Mouse (Mus musculus): ENCODE results near the gene Fgd3. TPM values are rescaled to one million over a fixed set of nuclear protein-coding genes. Genes with fewer than 3 reads are reported as not detected.

The Fgd3 gene
- polyA plus RNA-seq, 1 experiment from 2014 or later: 0.60 TPM

DNA sequence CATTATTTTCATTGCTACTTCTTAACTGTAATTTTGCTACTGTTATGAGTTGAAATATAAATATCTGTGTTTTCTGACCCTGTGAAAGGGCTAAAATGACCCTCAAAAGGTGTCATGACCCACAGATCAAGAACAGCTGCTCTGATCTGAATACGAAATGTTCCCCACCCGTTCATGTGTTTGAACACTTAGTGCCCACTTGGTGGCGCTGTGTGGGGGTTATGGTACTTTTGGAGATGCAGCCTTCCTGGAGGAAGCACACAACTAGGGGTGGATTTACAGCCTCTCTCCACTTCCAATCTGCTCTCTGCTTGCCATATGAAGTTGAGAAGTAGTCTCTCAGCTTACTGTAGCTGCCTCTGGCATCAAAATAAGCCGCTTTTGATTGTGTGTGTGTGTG is 85.4 kb downstream of the Fgd3 start:
- no peak for ATAC-seq
- TF ChIP-seq CTCF (IDR thresholded peaks at IDR 0.05; ENCODE audit: low read depth): peak; percentile 41
- no peaks in the 10 kb centered on the region for H3K36me3 ChIP-seq (ENCODE audit: control insufficient read depth, insufficient read depth)
- no peak overlapping the region for H3K9ac ChIP-seq (ENCODE audit: low read depth, low read length)
- H3K4me1 ChIP-seq (replicated peaks; ENCODE audit: control insufficient read depth, insufficient read depth, low read length): 0 out of 2 replicates have a peak, but pooled peaks cover 3% of the 10 kb centered on the region
- H3K4me2 ChIP-seq (replicated peaks; ENCODE audit: low read depth): no peak overlapping the region
- no peak overlapping the region for H3K4me3 ChIP-seq (ENCODE audit: low read depth, low read length)
- H3K27ac ChIP-seq (ENCODE audit: low read depth, low read length): no peak overlapping the region
- no peaks in the 10 kb centered on the region for H3K27me3 ChIP-seq (replicated peaks; ENCODE audit: control insufficient read depth, insufficient read depth, low read length)
- WGBS: 95% methylated on average over 4 of the region's 4 CpGs
- 0 out of 2 replicates have a peak, but pooled peaks cover 2% of the 10 kb centered on the region for H3K9me3 ChIP-seq (ENCODE audit: control insufficient read depth)

DNA sequence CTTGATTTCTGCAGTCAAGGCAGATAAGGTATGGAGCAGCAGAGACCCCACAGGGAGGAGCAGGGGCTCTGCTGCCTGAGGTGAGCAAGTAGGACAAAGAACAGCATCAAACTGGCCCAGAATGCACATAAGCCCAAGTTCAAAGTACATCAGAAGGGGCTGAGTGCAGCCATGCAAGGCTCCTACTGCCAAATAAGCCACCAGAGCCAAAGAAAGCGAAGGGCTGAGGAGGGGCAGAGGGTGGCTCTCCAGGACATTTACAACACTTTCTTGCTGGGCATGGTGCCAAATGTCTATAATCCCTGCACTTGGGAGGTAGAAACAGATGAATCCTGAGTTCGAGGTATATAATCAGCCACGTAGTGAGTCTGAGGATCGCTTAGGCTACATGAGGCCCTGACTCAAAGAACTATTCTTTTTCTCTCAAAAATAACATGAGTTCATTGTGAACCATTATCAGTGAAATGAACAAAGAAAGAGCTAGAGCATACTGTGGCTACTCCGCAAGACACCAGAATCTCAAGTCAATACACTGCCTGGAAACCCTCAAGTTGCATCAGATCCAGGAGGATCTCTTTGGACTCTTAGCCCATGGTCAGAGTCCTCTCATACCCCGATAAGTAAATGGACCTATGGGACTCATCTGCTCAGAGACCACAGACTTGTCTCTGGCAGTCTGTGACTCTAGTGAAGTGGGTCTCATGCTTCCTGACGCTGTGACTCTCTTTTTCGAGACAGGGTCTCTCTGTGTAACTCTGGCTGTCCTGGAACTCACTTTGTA is 86.1 kb downstream of the Fgd3 start:
- H3K9me3 ChIP-seq (ENCODE audit: control insufficient read depth): 0 out of 2 replicates have a peak, but pooled peaks cover 2% of the 10 kb centered on the region
- peak; percentile 64 for ATAC-seq
- no peak overlapping the region for H3K9ac ChIP-seq (ENCODE audit: low read depth, low read length)
- H3K36me3 ChIP-seq (ENCODE audit: control insufficient read depth, insufficient read depth): no peaks in the 10 kb centered on the region
- H3K4me1 ChIP-seq (replicated peaks; ENCODE audit: control insufficient read depth, insufficient read depth, low read length): 0 out of 2 replicates have a peak, but pooled peaks cover 3% of the 10 kb centered on the region
- 61% methylated on average over 8 of the region's 8 CpGs for WGBS
- H3K4me3 ChIP-seq (ENCODE audit: low read depth, low read length): no peak overlapping the region
- H3K27ac ChIP-seq (ENCODE audit: low read depth, low read length): no peak overlapping the region
- no peaks in the 10 kb centered on the region for H3K27me3 ChIP-seq (replicated peaks; ENCODE audit: control insufficient read depth, insufficient read depth, low read length)
- no peak overlapping the region for H3K4me2 ChIP-seq (replicated peaks; ENCODE audit: low read depth)
- TF ChIP-seq CTCF (IDR thresholded peaks at IDR 0.05; ENCODE audit: low read depth): no peak

DNA sequence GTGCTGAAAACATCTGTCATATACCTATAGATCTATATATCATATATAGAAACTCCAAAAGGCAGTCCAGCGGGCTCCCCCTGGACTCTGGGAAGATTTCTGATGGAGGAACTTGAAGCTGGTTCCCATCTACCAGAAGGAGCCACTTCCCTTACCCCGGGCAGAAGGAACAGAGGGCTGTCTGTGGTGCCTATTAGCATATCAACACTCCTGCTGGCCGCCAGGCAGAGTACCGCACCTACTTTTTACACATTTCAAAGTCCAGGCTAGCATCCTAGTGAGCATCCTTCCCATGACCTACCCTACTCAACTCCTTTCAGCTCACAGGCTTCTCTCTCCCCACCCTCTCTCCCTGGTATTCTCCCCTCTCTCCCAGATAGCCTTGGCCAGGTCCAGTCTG is 94.5 kb downstream of the Fgd3 start:
- H3K27me3 ChIP-seq (replicated peaks; ENCODE audit: control insufficient read depth, insufficient read depth, low read length): no peaks in the 10 kb centered on the region; the same call in 1 of the 2 replicates
- no peak overlapping the region for H3K27ac ChIP-seq (ENCODE audit: low read depth, low read length)
- H3K36me3 ChIP-seq (ENCODE audit: control insufficient read depth, insufficient read depth): no peaks in the 10 kb centered on the region
- H3K9ac ChIP-seq (ENCODE audit: low read depth, low read length): no peak overlapping the region
- 27% methylated on average over 4 of the region's 4 CpGs for WGBS
- no peak overlapping the region for H3K4me3 ChIP-seq (ENCODE audit: low read depth, low read length)
- no peak for ATAC-seq
- H3K4me2 ChIP-seq (replicated peaks; ENCODE audit: low read depth): no peak overlapping the region
- 0 out of 2 replicates have a peak, but pooled peaks have one; percentile 17 for TF ChIP-seq CTCF (IDR thresholded peaks at IDR 0.05; ENCODE audit: low read depth)
- H3K9me3 ChIP-seq (ENCODE audit: control insufficient read depth): 0 out of 2 replicates have a peak, but pooled peaks cover 3% of the 10 kb centered on the region
- no peaks in the 10 kb centered on the region for H3K4me1 ChIP-seq (replicated peaks; ENCODE audit: control insufficient read depth, insufficient read depth, low read length)

DNA sequence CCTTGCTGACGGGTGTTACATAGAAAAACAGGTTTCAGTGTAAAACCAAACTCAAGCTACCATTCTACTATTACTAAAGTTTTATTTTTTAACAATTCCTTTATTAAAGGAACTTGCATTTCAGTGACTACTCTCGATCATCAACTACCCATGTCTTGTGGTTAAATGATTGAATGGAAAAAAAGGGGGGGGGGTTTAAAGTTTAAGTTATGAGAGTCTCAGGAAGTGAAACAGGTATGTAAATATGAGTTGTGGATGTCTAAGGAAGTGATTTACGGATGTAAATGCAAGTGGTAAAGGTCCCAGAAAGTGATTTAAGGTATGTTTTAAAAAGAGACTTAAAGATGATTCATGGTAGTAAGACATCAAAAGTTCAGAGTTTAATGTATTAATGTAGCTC is 95.0 kb downstream of the Fgd3 start:
- no peak overlapping the region for H3K9ac ChIP-seq (ENCODE audit: low read depth, low read length)
- no peaks in the 10 kb centered on the region for H3K4me1 ChIP-seq (replicated peaks; ENCODE audit: control insufficient read depth, insufficient read depth, low read length)
- 0 out of 2 replicates have a peak, but pooled peaks cover 3% of the 10 kb centered on the region for H3K9me3 ChIP-seq (ENCODE audit: control insufficient read depth)
- H3K4me3 ChIP-seq (ENCODE audit: low read depth, low read length): no peak overlapping the region
- no peak for TF ChIP-seq CTCF (IDR thresholded peaks at IDR 0.05; ENCODE audit: low read depth)
- ATAC-seq: no peak
- H3K4me2 ChIP-seq (replicated peaks; ENCODE audit: low read depth): no peak overlapping the region
- no peaks in the 10 kb centered on the region for H3K36me3 ChIP-seq (ENCODE audit: control insufficient read depth, insufficient read depth)
- H3K27me3 ChIP-seq (replicated peaks; ENCODE audit: control insufficient read depth, insufficient read depth, low read length): no peaks in the 10 kb centered on the region; the same call in 1 of the 2 replicates
- WGBS: 73% methylated on average over 3 of the region's 3 CpGs
- no peak overlapping the region for H3K27ac ChIP-seq (ENCODE audit: low read depth, low read length)

DNA sequence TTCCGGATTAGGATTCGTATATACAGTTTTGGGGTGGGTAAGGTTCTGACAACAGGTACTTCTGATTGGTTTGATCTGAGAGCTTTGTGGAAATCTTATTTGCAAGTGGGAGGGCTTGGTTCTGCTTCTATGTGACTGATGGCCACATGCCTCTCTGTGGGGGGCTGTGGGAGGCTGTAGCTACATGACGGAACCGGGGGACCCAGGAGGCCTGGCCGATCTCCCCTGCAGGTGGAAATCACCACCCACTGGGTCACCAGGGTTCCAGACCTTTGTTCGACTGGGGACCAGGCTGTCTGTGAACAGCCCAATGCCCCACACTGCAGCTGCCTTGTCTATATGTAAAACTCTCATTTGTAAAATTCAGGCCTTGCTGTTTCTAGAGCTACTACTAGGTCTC is 95.4 kb downstream of the Fgd3 start:
- TF ChIP-seq CTCF (IDR thresholded peaks at IDR 0.05; ENCODE audit: low read depth): no peak
- Histone ChIP-seq H3K9me3 (ENCODE audit: control insufficient read depth) (0 out of 2 replicates have a peak, but pooled peaks cover 3% of the 10 kb centered on the region), H3K4me2 (replicated peaks; ENCODE audit: low read depth) (no peak overlapping the region), H3K36me3 (ENCODE audit: control insufficient read depth, insufficient read depth) (no peaks in the 10 kb centered on the region), H3K27ac (ENCODE audit: low read depth, low read length) (no peak overlapping the region), H3K4me1 (replicated peaks; ENCODE audit: control insufficient read depth, insufficient read depth, low read length) (no peaks in the 10 kb centered on the region), H3K27me3 (replicated peaks; ENCODE audit: control insufficient read depth, insufficient read depth, low read length) (no peaks in the 10 kb centered on the region; the same call in 1 of the 2 replicates), H3K9ac (ENCODE audit: low read depth, low read length) (0 out of 2 replicates have a peak overlapping the region, but pooled peaks have one; percentile 17), H3K4me3 (ENCODE audit: low read depth, low read length) (no peak overlapping the region)
- ATAC-seq: no peak
- 57% methylated on average over 6 of the region's 6 CpGs for WGBS

DNA sequence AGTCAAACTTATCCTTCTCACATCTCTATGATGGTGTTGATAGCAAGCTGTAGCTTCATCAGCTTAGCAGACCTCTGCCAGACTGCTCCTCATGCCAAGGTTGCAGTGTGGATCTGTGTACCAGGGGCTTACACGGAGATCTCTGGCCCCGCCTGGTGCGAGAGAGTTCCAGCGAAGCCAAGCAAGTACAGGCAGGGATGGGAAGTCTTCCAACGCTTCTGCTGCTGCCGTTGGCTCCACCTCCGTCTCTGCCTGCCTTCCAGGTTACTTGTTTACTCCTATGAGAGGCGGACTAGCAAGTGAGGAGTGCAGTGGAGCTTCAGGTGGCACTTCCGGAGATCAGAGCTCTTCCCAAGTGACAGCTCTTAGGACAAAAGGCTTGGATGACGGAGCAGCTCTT is 95.8 kb downstream of the Fgd3 start:
- no peak overlapping the region for H3K4me3 ChIP-seq (ENCODE audit: low read depth, low read length)
- no peaks in the 10 kb centered on the region for H3K4me1 ChIP-seq (replicated peaks; ENCODE audit: control insufficient read depth, insufficient read depth, low read length)
- ATAC-seq: 0 out of 2 replicates have a peak, but pooled peaks have one; percentile 15
- H3K4me2 ChIP-seq (replicated peaks; ENCODE audit: low read depth): no peak overlapping the region
- H3K27ac ChIP-seq (ENCODE audit: low read depth, low read length): no peak overlapping the region
- H3K36me3 ChIP-seq (ENCODE audit: control insufficient read depth, insufficient read depth): no peaks in the 10 kb centered on the region
- H3K9me3 ChIP-seq (ENCODE audit: control insufficient read depth): 0 out of 2 replicates have a peak, but pooled peaks cover 3% of the 10 kb centered on the region
- whole genome bisulfite sequencing: 15% methylated on average over 10 of the region's 10 CpGs
- no peaks in the 10 kb centered on the region; the same call in 1 of the 2 replicates for H3K27me3 ChIP-seq (replicated peaks; ENCODE audit: control insufficient read depth, insufficient read depth, low read length)
- 0 out of 2 replicates have a peak overlapping the region, but pooled peaks have one; percentile 17 for H3K9ac ChIP-seq (ENCODE audit: low read depth, low read length)
- TF ChIP-seq CTCF (IDR thresholded peaks at IDR 0.05; ENCODE audit: low read depth): no peak

Data from intestine, postnatal 0 days (tissue).